Mouse (Mus musculus): ENCODE measurements around the gene Pkib. TPM values are rescaled to one million over a fixed set of nuclear protein-coding genes. Genes with fewer than 3 reads are reported as not detected.

Pkib gene
- total and polyA plus RNA-seq, 3 experiments, result not detected

- Histone ChIP-seq H3K27me3 (ENCODE audit: control insufficient read depth in 1 of 2, insufficient read depth in 2 of 2, low read length in 2 of 2) (no peaks in the 10 kb centered on the region), H3K4me3 (ENCODE audit: control insufficient read depth in 1 of 2, insufficient read depth in 1 of 2, low read depth in 2 of 2, low read length in 2 of 2) (no peak overlapping the region), H3K27ac (ENCODE audit: control insufficient read depth, low read depth, low read length) (no peak overlapping the region), H3K9me3 (replicated peaks; ENCODE audit: insufficient read depth, low read length) (no peaks in the 10 kb centered on the region), H3K79me2 (ENCODE audit: control insufficient read depth, insufficient read depth, low read length, poor library complexity) (no peaks in the 10 kb centered on the region), H3K9ac (ENCODE audit: control insufficient read depth, low read depth, low read length, poor library complexity, severe bottlenecking) (no peak overlapping the region), H3K36me3 (ENCODE audit: control insufficient read depth in 1 of 2, insufficient read depth in 2 of 2, low read length in 2 of 2) (no peaks in the 10 kb centered on the region), H3K4me1 (ENCODE audit: control insufficient read depth in 1 of 2, insufficient read depth in 2 of 2, low read length in 2 of 2) (no peaks in the 10 kb centered on the region)
- DNase-seq (ENCODE audit: low read depth, low spot score), result no peak
- TF ChIP-seq HCFC1 (IDR thresholded peaks at IDR 0.05; ENCODE audit: low read depth, low read length) (no peak), USF2 (IDR thresholded peaks at IDR 0.05; ENCODE audit: borderline replicate concordance in 1 of 2, insufficient read depth in 1 of 2, low read depth in 1 of 2, low read length in 2 of 2) (no peak), ZC3H11A (IDR thresholded peaks at IDR 0.05; ENCODE audit: low read depth, low read length) (no peak), GATA1 (IDR thresholded peaks at IDR 0.05; ENCODE audit: low read depth, low read length) (no peak), MYB (IDR thresholded peaks at IDR 0.05; ENCODE audit: low read depth, low read length) (no peak), ZNF384 (IDR thresholded peaks at IDR 0.05; ENCODE audit: low read depth, low read length) (no peak), MAFK (IDR thresholded peaks at IDR 0.05; ENCODE audit: borderline replicate concordance, low read depth, low read length) (no peak), UBTF (IDR thresholded peaks at IDR 0.05; ENCODE audit: borderline replicate concordance, insufficient read depth, low read depth, low read length) (no peak), TBP (IDR thresholded peaks at IDR 0.05; ENCODE audit: low read depth, low read length) (no peak), ETS1 (IDR thresholded peaks at IDR 0.05; ENCODE audit: low read depth, low read length) (no peak), MAX (IDR thresholded peaks at IDR 0.05; ENCODE audit: low read length) (no peak), CHD2 (IDR thresholded peaks at IDR 0.05; ENCODE audit: low read length) (no peak), POLR2A (IDR thresholded peaks at IDR 0.05; ENCODE audit: control insufficient read depth in 1 of 2, insufficient read depth in 1 of 2, low read depth in 1 of 2, low read length in 2 of 2, poor library complexity in 1 of 2) (no peak), MXI1 (IDR thresholded peaks at IDR 0.05; ENCODE audit: low read depth, low read length) (no peak), GABPA (IDR thresholded peaks at IDR 0.05; ENCODE audit: low read depth, low read length) (no peak), TCF12 (IDR thresholded peaks at IDR 0.05; ENCODE audit: low read depth, low read length) (no peak), CTCF (IDR thresholded peaks at IDR 0.05 in 2 of 3, conservative IDR thresholded peaks at IDR 0.05 in 1 of 3; ENCODE audit: control insufficient read depth in 1 of 3, insufficient read depth in 1 of 3, low read depth in 2 of 3, low read length in 3 of 3, poor library complexity in 1 of 3, severe bottlenecking in 1 of 3) (no peak), ZMIZ1 (IDR thresholded peaks at IDR 0.05; ENCODE audit: low read depth, low read length) (no peak)
Observed at GRCm38 (mm10) chr10:57675740-57676139, 44.0 kb downstream of the Pkib start.

GRCm38 (mm10) chr10:57687999-57688398, 56.2 kb downstream of the Pkib start:
- Histone ChIP-seq H3K9ac (ENCODE audit: control insufficient read depth, low read depth, low read length, poor library complexity, severe bottlenecking) (no peak overlapping the region), H3K27ac (ENCODE audit: control insufficient read depth, low read depth, low read length) (no peak overlapping the region), H3K9me3 (replicated peaks; ENCODE audit: insufficient read depth, low read length) (no peaks in the 10 kb centered on the region), H3K4me3 (ENCODE audit: control insufficient read depth in 1 of 2, insufficient read depth in 1 of 2, low read depth in 2 of 2, low read length in 2 of 2) (no peak overlapping the region), H3K79me2 (ENCODE audit: control insufficient read depth, insufficient read depth, low read length, poor library complexity) (no peaks in the 10 kb centered on the region), H3K27me3 (ENCODE audit: control insufficient read depth in 1 of 2, insufficient read depth in 2 of 2, low read length in 2 of 2) (no peaks in the 10 kb centered on the region), H3K36me3 (ENCODE audit: control insufficient read depth in 1 of 2, insufficient read depth in 2 of 2, low read length in 2 of 2) (no peaks in the 10 kb centered on the region), H3K4me1 (ENCODE audit: control insufficient read depth in 1 of 2, insufficient read depth in 2 of 2, low read length in 2 of 2) (no peaks in the 10 kb centered on the region)
- no peak for DNase-seq (ENCODE audit: low read depth, low spot score)
- TF ChIP-seq MAX (IDR thresholded peaks at IDR 0.05; ENCODE audit: low read length), result no peak
- no peak for TF ChIP-seq UBTF (IDR thresholded peaks at IDR 0.05; ENCODE audit: borderline replicate concordance, insufficient read depth, low read depth, low read length)
- no peak for TF ChIP-seq MYB (IDR thresholded peaks at IDR 0.05; ENCODE audit: low read depth, low read length)
- no peak for TF ChIP-seq POLR2AphosphoS5 (IDR thresholded peaks at IDR 0.05; ENCODE audit: borderline replicate concordance, low read depth, low read length)
- no peak for TF ChIP-seq POLR2A (IDR thresholded peaks at IDR 0.05; ENCODE audit: control insufficient read depth in 1 of 2, insufficient read depth in 1 of 2, low read depth in 1 of 2, low read length in 2 of 2, poor library complexity in 1 of 2)
- no peak for TF ChIP-seq ZNF384 (IDR thresholded peaks at IDR 0.05; ENCODE audit: low read depth, low read length)
- TF ChIP-seq CHD2 (IDR thresholded peaks at IDR 0.05; ENCODE audit: low read length), result no peak
- no peak for TF ChIP-seq TCF12 (IDR thresholded peaks at IDR 0.05; ENCODE audit: low read depth, low read length)
- TF ChIP-seq ZMIZ1 (IDR thresholded peaks at IDR 0.05; ENCODE audit: low read depth, low read length), result no peak

All from MEL (cell line).